Comparison of ENCODE assay signal across 21 mouse cellular contexts in the genomic region with DNA sequence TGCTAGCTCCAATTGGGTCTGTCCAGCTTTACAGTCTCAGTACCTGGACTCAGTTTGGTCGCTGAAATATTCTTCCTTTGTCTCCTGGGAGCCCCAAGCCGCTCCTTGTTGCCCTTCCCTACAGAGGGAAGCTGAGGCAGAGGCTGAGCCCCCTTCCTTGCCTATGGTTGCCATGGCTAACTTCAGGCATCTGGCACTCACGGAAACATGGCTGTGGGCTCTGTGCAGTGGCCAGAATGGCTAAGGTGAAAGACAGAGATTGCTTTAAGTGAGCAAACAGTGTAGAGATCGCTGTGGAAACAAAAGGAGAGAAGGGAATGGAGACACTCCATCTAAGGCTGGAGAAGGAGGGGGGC. TPM values are rescaled to one million over a fixed set of nuclear protein-coding genes. Genes with fewer than 3 reads are reported as not detected.
DNase-seq lines count a peak whose midpoint lies in the region; ATAC-seq lines count a peak whose summit lies in the region.
"Had no signal": no experiment of that assay in that cellular context is flagged by ENCODE, and none has a peak within 500 bp of the region (broad histone marks: within the 10 kb centered on the region; RNA-seq: fewer than 3 reads in every experiment).

No protein-coding gene starts in this region.

- no peaks in the 10 kb centered on the region for H3K4me1 ChIP-seq in hindbrain, embryonic 11.5 days (replicated peaks; ENCODE audit: control insufficient read depth, insufficient read depth, low read length)
- peaks cover 8% of the 10 kb centered on the region for H3K4me1 ChIP-seq in hindbrain, embryonic 14.5 days (replicated peaks; ENCODE audit: control insufficient read depth, insufficient read depth, low read length)
- H3K4me1 ChIP-seq in midbrain, embryonic 11.5 days (ENCODE audit: control insufficient read depth, insufficient read depth, low read length) = peaks cover 23% of the 10 kb centered on the region
- peaks cover 25% of the 10 kb centered on the region for H3K4me1 ChIP-seq in midbrain, embryonic 13.5 days (replicated peaks)
- H3K4me1 ChIP-seq: embryonic facial prominence, embryonic 15.5 days; heart, embryonic 10.5 days had no signal

- H3K27ac ChIP-seq in hindbrain, embryonic 11.5 days (ENCODE audit: low read depth, low read length) = no peak overlapping the region; the same call in 1 of the 2 replicates
- H3K27ac ChIP-seq in hindbrain, embryonic 14.5 days = no peak overlapping the region
- peak overlapping the region; percentile 67 for H3K27ac ChIP-seq in midbrain, embryonic 11.5 days (ENCODE audit: low read depth, low read length)
- H3K27ac ChIP-seq in midbrain, embryonic 13.5 days = peak overlapping the region; percentile 42
- H3K27ac ChIP-seq: embryonic facial prominence, embryonic 15.5 days; gastrocnemius, adult 2 months; heart, embryonic 10.5 days had no signal

- H3K4me3 ChIP-seq in hindbrain, embryonic 11.5 days (ENCODE audit: low read depth, low read length) = no peak overlapping the region
- no peak overlapping the region for H3K4me3 ChIP-seq in hindbrain, embryonic 14.5 days (replicated peaks; ENCODE audit: low read length)
- no peak overlapping the region for H3K4me3 ChIP-seq in midbrain, embryonic 11.5 days (ENCODE audit: low read depth, low read length)
- no peak overlapping the region for H3K4me3 ChIP-seq in midbrain, embryonic 13.5 days (replicated peaks)
- H3K4me3 ChIP-seq: embryonic facial prominence, embryonic 15.5 days; erythroblast, embryonic 14.5 days; forebrain, embryonic 10.5 days; gastrocnemius, adult 2 months; heart, embryonic 10.5 days had no signal

- no peaks in the 10 kb centered on the region for H3K36me3 ChIP-seq in hindbrain, embryonic 11.5 days (ENCODE audit: control insufficient read depth, insufficient read depth, low read length)
- H3K36me3 ChIP-seq in hindbrain, embryonic 14.5 days (replicated peaks; ENCODE audit: control insufficient read depth, insufficient read depth) = no peaks in the 10 kb centered on the region
- no peaks in the 10 kb centered on the region for H3K36me3 ChIP-seq in midbrain, embryonic 11.5 days (ENCODE audit: control insufficient read depth, insufficient read depth, low read length)
- no peaks in the 10 kb centered on the region for H3K36me3 ChIP-seq in midbrain, embryonic 13.5 days
- H3K36me3 ChIP-seq: embryonic facial prominence, embryonic 15.5 days; forebrain, embryonic 10.5 days; G1E; heart, embryonic 10.5 days had no signal

- no peaks in the 10 kb centered on the region for H3K9me3 ChIP-seq in hindbrain, embryonic 11.5 days (ENCODE audit: control insufficient read depth, low read length)
- H3K9me3 ChIP-seq in hindbrain, embryonic 14.5 days (ENCODE audit: control insufficient read depth, low read length) = no peaks in the 10 kb centered on the region
- no peaks in the 10 kb centered on the region for H3K9me3 ChIP-seq in midbrain, embryonic 11.5 days (ENCODE audit: control insufficient read depth, low read length)
- H3K9me3 ChIP-seq in midbrain, embryonic 13.5 days = no peaks in the 10 kb centered on the region
- H3K9me3 ChIP-seq: embryonic facial prominence, embryonic 15.5 days; forebrain, embryonic 10.5 days; G1E; heart, embryonic 10.5 days had no signal

- no peak overlapping the region for H3K9ac ChIP-seq in hindbrain, embryonic 11.5 days (ENCODE audit: low read depth, low read length)
- H3K9ac ChIP-seq in hindbrain, embryonic 14.5 days = no peak overlapping the region
- H3K9ac ChIP-seq in midbrain, embryonic 11.5 days (ENCODE audit: low read length) = peak overlapping the region; percentile 9; the same call in 1 of the 2 replicates
- H3K9ac ChIP-seq in midbrain, embryonic 13.5 days (replicated peaks) = no peak overlapping the region
- H3K9ac ChIP-seq: embryonic facial prominence, embryonic 15.5 days had no signal

- WGBS in hindbrain, embryonic 11.5 days = 31% methylated on average over 4 of the region's 4 CpGs
- WGBS in hindbrain, embryonic 14.5 days = 20% methylated on average over 4 of the region's 4 CpGs
- 11% methylated on average over 4 of the region's 4 CpGs for WGBS in midbrain, embryonic 11.5 days
- WGBS in midbrain, embryonic 13.5 days = 8% methylated on average over 4 of the region's 4 CpGs

- no peaks in the 10 kb centered on the region for H3K27me3 ChIP-seq in hindbrain, embryonic 11.5 days (ENCODE audit: control insufficient read depth, insufficient read depth, low read length)
- H3K27me3 ChIP-seq in hindbrain, embryonic 14.5 days (ENCODE audit: control insufficient read depth, insufficient read depth, low read length) = no peaks in the 10 kb centered on the region
- no peaks in the 10 kb centered on the region for H3K27me3 ChIP-seq in midbrain, embryonic 11.5 days (ENCODE audit: control insufficient read depth, insufficient read depth, low read length)
- peaks cover 14% of the 10 kb centered on the region for H3K27me3 ChIP-seq in midbrain, embryonic 13.5 days

- peak; percentile 28 for DNase-seq in hindbrain, embryonic 11.5 days (ENCODE audit: low spot score)
- DNase-seq in hindbrain, embryonic 14.5 days (ENCODE audit: low spot score) = no peak
- DNase-seq in midbrain, embryonic 11.5 days (ENCODE audit: low spot score, missing footprints) = no peak
- DNase-seq in testis, postnatal 14 days (ENCODE audit: low spot score) = no peak
- DNase-seq: adrenal gland, postnatal 10 days; cerebellum, adult 11-12 months; cerebellum, adult 9-11 months; gastrocnemius, adult 2 months; heart, adult 18-20 months; heart, postnatal 10 days; heart, postnatal 4 days had no signal

- peak; percentile 65 for ATAC-seq in hindbrain, embryonic 11.5 days (ENCODE audit: low FRiP score)
- no peak for ATAC-seq in hindbrain, embryonic 14.5 days (ENCODE audit: low FRiP score)
- peak; percentile 65 for ATAC-seq in midbrain, embryonic 11.5 days (ENCODE audit: low FRiP score)
- ATAC-seq in midbrain, embryonic 13.5 days = peak; percentile 38
- no peak for ATAC-seq in CD4-positive, CD25-positive, alpha-beta regulatory T cell, adult 4 months
- ATAC-seq: forebrain, embryonic 14.5 days; intestine, embryonic 16.5 days had no signal

- no peak overlapping the region for H3K4me2 ChIP-seq in hindbrain, embryonic 11.5 days (replicated peaks; ENCODE audit: low read depth, low read length)
- no peak overlapping the region for H3K4me2 ChIP-seq in hindbrain, embryonic 14.5 days (replicated peaks)
- H3K4me2 ChIP-seq in midbrain, embryonic 11.5 days = peak overlapping the region; percentile 22
- no peak overlapping the region for H3K4me2 ChIP-seq in midbrain, embryonic 13.5 days (replicated peaks)
- H3K4me2 ChIP-seq: embryonic facial prominence, embryonic 15.5 days had no signal

RNA-seq across cellular contexts. Expression of gene En2, which starts 26.6 kb away (rescaled TPM):
- 1.1 and 1.2 TPM in 2 replicates for polyA plus RNA-seq in hindbrain, embryonic 11.5 days (2014; fragmentation: Nextera tagmentation; extraction: Ambion mirVana)
- 0.07 and 0.98 TPM in 2 replicates for polyA plus RNA-seq in hindbrain, embryonic 14.5 days (2014; fragmentation: Nextera tagmentation; extraction: Ambion mirVana)
- polyA plus RNA-seq in midbrain, embryonic 11.5 days (2014; fragmentation: Nextera tagmentation; extraction: Ambion mirVana) = 2.4 and 2.9 TPM in 2 replicates
- polyA plus RNA-seq in midbrain, embryonic 13.5 days (2015; fragmentation: Nextera tagmentation; extraction: Ambion mirVana) = 1.9 and 2.2 TPM in 2 replicates
- polyA plus RNA-seq in CD4-positive, CD25-positive, alpha-beta regulatory T cell, adult 4 months (2017; shearing (Covaris generic)) = not detected
- polyA plus RNA-seq: embryonic facial prominence, embryonic 15.5 days; erythroblast, embryonic 14.5 days; forebrain, embryonic 10.5 days; forebrain, embryonic 14.5 days; G1E; heart, embryonic 10.5 days; heart, embryonic 14.5 days; intestine, embryonic 16.5 days had no signal

RNA-seq across cellular contexts. Expression of gene Cnpy1, which starts 53.5 kb away (rescaled TPM):
- polyA plus RNA-seq in hindbrain, embryonic 11.5 days (2014; fragmentation: Nextera tagmentation; extraction: Ambion mirVana) = 63.4 and 73.6 TPM in 2 replicates
- polyA plus RNA-seq in hindbrain, embryonic 14.5 days (2014; fragmentation: Nextera tagmentation; extraction: Ambion mirVana) = 2.3 and 30.6 TPM in 2 replicates
- 130 and 131 TPM in 2 replicates for polyA plus RNA-seq in midbrain, embryonic 11.5 days (2014; fragmentation: Nextera tagmentation; extraction: Ambion mirVana)
- polyA plus RNA-seq in midbrain, embryonic 13.5 days (2015; fragmentation: Nextera tagmentation; extraction: Ambion mirVana) = 85.5 and 90.2 TPM in 2 replicates
- polyA plus RNA-seq in CD4-positive, CD25-positive, alpha-beta regulatory T cell, adult 4 months (2017; shearing (Covaris generic)) = not detected
- polyA plus RNA-seq: erythroblast, embryonic 14.5 days; G1E; heart, embryonic 14.5 days had no signal

Comparison
In these comparisons a context has a peak if more than half of its experiments do, and no peak if none do; other contexts are left out.
1. ATAC-seq: peak in hindbrain, embryonic 11.5 days (single experiment), midbrain, embryonic 11.5 days (single experiment) and midbrain, embryonic 13.5 days (single experiment); none in hindbrain, embryonic 14.5 days (single experiment) and CD4-positive, CD25-positive, alpha-beta regulatory T cell, adult 4 months (single experiment).
2. H3K27ac ChIP-seq: peak in midbrain, embryonic 11.5 days (single experiment) and midbrain, embryonic 13.5 days (single experiment); none in hindbrain, embryonic 11.5 days (single experiment) and hindbrain, embryonic 14.5 days (single experiment).